Mouse (Mus musculus): ENCODE measurements around the gene Hs1bp3. TPM values are rescaled to one million over a fixed set of nuclear protein-coding genes. Genes with fewer than 3 reads are reported as not detected.

Hs1bp3 gene
- polyA plus RNA-seq, 1 experiment from 2014 or later, result 15.2 TPM

GRCm38 (mm10) chr12:8296154-8296553, 17.1 kb upstream of the Hs1bp3 start:
- no peak overlapping the region for H3K4me3 ChIP-seq
- DNase-seq (ENCODE audit: low spot score), result no peak
- WGBS, result 75% methylated on average over 2 of the region's 2 CpGs
- H3K27ac ChIP-seq, result no peak overlapping the region
- H3K9me3 ChIP-seq, result no peaks in the 10 kb centered on the region
- H3K36me3 ChIP-seq, result no peaks in the 10 kb centered on the region
- H3K27me3 ChIP-seq (ENCODE audit: insufficient read depth, poor library complexity, severe bottlenecking), result peaks cover 84% of the 10 kb centered on the region
- peaks cover 26% of the 10 kb centered on the region for H3K4me1 ChIP-seq

GRCm38 (mm10) chr12:8297586-8298214, 15.5 kb upstream of the Hs1bp3 start:
- 0 out of 2 replicates have a peak overlapping the region, but pooled peaks have one; percentile 63 for H3K27ac ChIP-seq
- H3K36me3 ChIP-seq, result no peaks in the 10 kb centered on the region
- H3K9me3 ChIP-seq, result no peaks in the 10 kb centered on the region
- 7% methylated on average over 34 of the region's 34 CpGs for WGBS
- no peak for DNase-seq (ENCODE audit: low spot score)
- H3K4me3 ChIP-seq, result peak overlapping the region; percentile 63
- H3K27me3 ChIP-seq (ENCODE audit: insufficient read depth, poor library complexity, severe bottlenecking), result peaks cover 99% of the 10 kb centered on the region
- H3K4me1 ChIP-seq, result peaks cover 35% of the 10 kb centered on the region

DNA sequence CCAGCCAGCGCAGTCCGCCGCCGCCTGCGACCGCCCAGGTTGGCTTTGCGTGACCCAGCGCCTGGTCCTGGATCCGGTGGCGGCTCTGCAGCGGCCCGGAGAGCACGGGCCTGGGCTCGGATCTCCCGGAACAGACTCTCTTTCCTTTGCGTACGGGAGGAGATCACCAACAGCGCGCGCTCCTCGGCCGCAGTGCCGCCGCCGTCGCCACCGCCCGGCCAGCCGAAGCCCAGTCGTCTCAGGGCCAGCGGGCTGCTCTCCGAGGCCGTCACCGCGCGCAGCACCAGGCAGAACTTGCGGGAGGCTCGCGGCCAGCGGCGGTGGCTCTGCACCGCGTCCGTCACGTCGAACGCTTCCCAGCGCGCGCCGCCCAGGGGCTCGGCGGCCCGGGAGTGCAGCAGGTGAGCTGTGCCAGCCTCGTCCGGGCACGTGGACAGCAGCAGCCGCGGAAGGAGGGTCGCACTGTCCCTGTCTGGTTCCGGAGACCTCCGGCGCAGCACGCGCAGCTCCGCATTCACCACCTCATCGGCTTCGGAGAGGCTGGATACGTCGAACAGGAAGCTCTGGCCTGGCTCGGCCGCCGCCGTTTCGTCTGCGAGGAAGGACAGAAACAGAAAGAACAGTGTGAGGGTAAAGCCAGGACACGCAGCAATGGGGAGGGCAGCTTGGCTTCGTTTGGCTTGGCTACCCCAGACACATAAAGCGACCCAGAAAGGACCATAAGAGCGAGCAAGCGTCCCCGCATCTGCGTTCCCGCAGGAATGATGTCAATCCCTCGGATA, 14.7 kb upstream of the Hs1bp3 start:
- Histone ChIP-seq H3K4me1 (peaks cover 35% of the 10 kb centered on the region), H3K27me3 (ENCODE audit: insufficient read depth, poor library complexity, severe bottlenecking) (peaks cover 100% of the 10 kb centered on the region), H3K27ac (peak overlapping the region; percentile 63), H3K36me3 (no peaks in the 10 kb centered on the region), H3K4me3 (peak overlapping the region; percentile 63), H3K9me3 (no peaks in the 10 kb centered on the region)
- WGBS, result 2% methylated on average over 79 of the region's 85 CpGs
- DNase-seq (ENCODE audit: low spot score), result no peak

DNA sequence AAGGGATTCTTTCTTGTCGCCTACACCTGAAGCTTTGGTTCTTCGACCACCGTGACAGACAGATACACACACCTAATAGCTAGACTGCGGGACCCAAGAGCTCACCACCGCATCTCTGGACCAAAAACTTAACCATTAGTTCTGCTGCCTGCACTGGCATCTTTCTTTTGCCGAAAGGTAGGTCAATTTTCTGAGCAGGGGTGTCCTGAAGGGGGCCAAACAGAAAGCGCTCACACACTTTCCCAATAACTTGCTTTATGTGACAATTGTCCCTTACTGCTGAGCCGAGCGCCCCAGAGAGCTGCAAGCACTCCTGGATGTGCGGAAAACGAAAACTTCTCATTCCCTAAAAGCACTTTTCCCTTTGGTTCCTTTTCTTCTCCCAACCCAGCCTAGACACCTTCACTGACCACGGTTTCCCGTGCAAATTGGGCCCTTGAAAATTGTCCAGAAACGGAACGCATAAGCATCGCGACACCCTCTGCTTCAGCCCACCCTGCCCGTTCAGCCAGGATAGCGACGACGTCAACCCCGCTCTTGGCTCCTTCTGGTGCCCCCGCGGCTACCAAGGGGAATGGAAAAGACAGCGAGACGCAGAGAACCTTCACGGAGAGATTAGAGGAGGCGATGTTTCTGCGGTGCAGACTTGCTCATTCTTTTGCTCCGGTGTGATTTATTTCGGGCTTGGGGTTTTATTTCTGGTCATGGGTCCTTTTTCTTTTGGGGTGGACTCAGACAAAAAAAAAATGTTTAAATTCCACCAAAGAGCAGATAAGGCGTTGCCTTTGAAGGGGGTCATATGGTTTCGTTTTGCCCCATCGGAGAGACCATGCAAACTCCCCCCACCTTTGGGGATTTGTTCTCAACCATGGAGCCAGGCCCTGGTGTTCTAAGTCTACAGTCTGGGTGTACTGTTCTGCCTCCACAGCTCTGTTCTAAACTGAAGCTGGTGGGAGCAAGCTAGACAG, 13.8 kb upstream of the Hs1bp3 start:
- no peaks in the 10 kb centered on the region for H3K36me3 ChIP-seq
- no peak for DNase-seq (ENCODE audit: low spot score)

GRCm38 (mm10) chr12:8300111-8300480, 13.1 kb upstream of the Hs1bp3 start:
- Histone ChIP-seq H3K9me3 (no peaks in the 10 kb centered on the region), H3K27ac (no peak overlapping the region), H3K4me1 (peaks cover 35% of the 10 kb centered on the region), H3K4me3 (no peak overlapping the region), H3K27me3 (ENCODE audit: insufficient read depth, poor library complexity, severe bottlenecking) (peaks cover 100% of the 10 kb centered on the region), H3K36me3 (no peaks in the 10 kb centered on the region)
- no peak for DNase-seq (ENCODE audit: low spot score)
- WGBS, result 25% methylated on average over 10 of the region's 10 CpGs

More for the DNA sequence above, 13.8 kb upstream of the Hs1bp3 start:
- Histone ChIP-seq H3K4me3 (peak overlapping the region; percentile 63), H3K9me3 (no peaks in the 10 kb centered on the region), H3K27ac (no peak overlapping the region), H3K4me1 (peaks cover 35% of the 10 kb centered on the region), H3K27me3 (ENCODE audit: insufficient read depth, poor library complexity, severe bottlenecking) (peaks cover 100% of the 10 kb centered on the region)
- WGBS, result 9% methylated on average over 34 of the region's 34 CpGs

- WGBS, result 35% methylated on average over 5 of the region's 5 CpGs
- no peaks in the 10 kb centered on the region for H3K36me3 ChIP-seq
- no peak overlapping the region for H3K27ac ChIP-seq
- peaks cover 35% of the 10 kb centered on the region for H3K4me1 ChIP-seq
- DNase-seq (ENCODE audit: low spot score), result no peak
- peaks cover 100% of the 10 kb centered on the region for H3K27me3 ChIP-seq (ENCODE audit: insufficient read depth, poor library complexity, severe bottlenecking)
- H3K4me3 ChIP-seq, result no peak overlapping the region
- no peaks in the 10 kb centered on the region for H3K9me3 ChIP-seq
Observed at GRCm38 (mm10) chr12:8300521-8300920, 12.7 kb upstream of the Hs1bp3 start.

GRCm38 (mm10) chr12:8301011-8301814, 12.0 kb upstream of the Hs1bp3 start:
- peaks cover 35% of the 10 kb centered on the region for H3K4me1 ChIP-seq
- no peak for DNase-seq (ENCODE audit: low spot score)
- 4% methylated on average over 46 of the region's 46 CpGs for WGBS

DNA sequence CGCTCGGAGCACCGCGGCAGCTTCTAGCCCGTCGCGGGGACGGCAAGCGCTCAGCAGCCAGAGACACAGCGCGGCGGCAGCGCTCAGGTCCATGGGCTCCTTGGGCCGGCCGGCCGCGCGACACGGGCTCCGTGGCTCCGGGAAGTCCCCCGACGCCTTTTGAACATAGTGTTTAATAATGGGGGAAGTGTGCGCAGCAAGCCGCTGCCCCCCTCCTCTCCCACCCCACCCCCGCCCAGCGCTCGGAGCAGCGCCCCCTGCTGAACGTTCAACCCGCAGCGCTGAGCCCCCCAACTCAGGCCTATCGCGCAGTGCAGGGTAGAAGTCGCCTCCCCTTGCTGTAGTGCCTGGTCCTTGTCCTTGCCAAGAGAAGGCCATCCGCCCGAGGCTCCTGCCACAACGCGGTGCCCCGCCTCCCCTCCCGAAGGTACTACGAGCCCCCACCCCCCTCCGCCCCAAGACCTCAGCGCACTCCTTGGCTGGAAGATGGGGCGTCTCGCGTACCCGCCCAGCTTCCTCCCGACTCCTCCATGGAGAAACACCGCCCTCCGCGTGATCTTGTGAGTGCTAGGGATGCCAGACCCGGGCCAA, 11.3 kb upstream of the Hs1bp3 start, which contains the start of gene Gdf7:
Gene Gdf7 (minus strand): TSS at position 114 of the 591 bp plus-strand sequence.
- no peaks in the 10 kb centered on the region for H3K9me3 ChIP-seq
- H3K4me3 ChIP-seq, result peak within 1 kb of the TSS; percentile 64
- whole genome bisulfite sequencing, result under 1% methylated on average over 53 of the region's 53 CpGs
- DNase-seq (ENCODE audit: low spot score), result no peak
- no peaks in the 10 kb centered on the region for H3K36me3 ChIP-seq
- H3K27me3 ChIP-seq (ENCODE audit: insufficient read depth, poor library complexity, severe bottlenecking), result peaks cover 92% of the 10 kb centered on the region
- peaks cover 35% of the 10 kb centered on the region for H3K4me1 ChIP-seq
- H3K27ac ChIP-seq, result no peak within 1 kb of the TSS

More at GRCm38 (mm10) chr12:8301011-8301814, 12.0 kb upstream of the Hs1bp3 start:
- Histone ChIP-seq H3K27me3 (ENCODE audit: insufficient read depth, poor library complexity, severe bottlenecking) (peaks cover 100% of the 10 kb centered on the region), H3K9me3 (no peaks in the 10 kb centered on the region), H3K36me3 (no peaks in the 10 kb centered on the region), H3K27ac (no peak overlapping the region), H3K4me3 (peak overlapping the region; percentile 64)

GRCm38 (mm10) chr12:8305258-8305657, 8.0 kb upstream of the Hs1bp3 start:
- WGBS, result 39% methylated on average over 2 of the region's 2 CpGs
- DNase-seq (ENCODE audit: low spot score), result no peak
- peaks cover 12% of the 10 kb centered on the region for H3K4me1 ChIP-seq
- no peaks in the 10 kb centered on the region for H3K9me3 ChIP-seq
- no peak overlapping the region for H3K4me3 ChIP-seq
- H3K36me3 ChIP-seq, result no peaks in the 10 kb centered on the region
- H3K27me3 ChIP-seq (ENCODE audit: insufficient read depth, poor library complexity, severe bottlenecking), result peaks cover 72% of the 10 kb centered on the region
- H3K27ac ChIP-seq, result no peak overlapping the region

DNA sequence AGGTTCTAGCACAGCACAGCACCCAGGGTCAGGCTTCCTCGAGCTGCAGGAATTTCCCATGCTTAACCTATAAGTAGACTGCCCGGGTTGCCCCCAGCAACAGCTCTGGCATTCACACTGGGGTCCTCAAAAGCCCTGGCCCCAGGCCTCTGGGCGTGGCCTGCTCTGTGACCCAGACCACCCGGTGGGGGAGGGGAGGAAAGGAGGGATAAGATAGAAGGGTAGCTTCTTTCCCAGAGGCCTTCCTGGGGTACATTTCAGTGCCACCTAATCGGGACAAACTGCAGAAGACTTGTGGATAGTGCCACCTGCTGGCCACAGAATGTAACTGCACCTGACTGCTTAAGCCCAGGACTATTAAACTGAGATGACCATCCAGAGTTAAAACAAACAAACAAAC, 6.8 kb upstream of the Hs1bp3 start:
- 7% methylated on average over 5 of the region's 5 CpGs for WGBS
- no peak overlapping the region for H3K27ac ChIP-seq
- peaks cover 72% of the 10 kb centered on the region for H3K27me3 ChIP-seq (ENCODE audit: insufficient read depth, poor library complexity, severe bottlenecking)
- no peaks in the 10 kb centered on the region for H3K9me3 ChIP-seq
- H3K4me3 ChIP-seq, result no peak overlapping the region
- no peak for DNase-seq (ENCODE audit: low spot score)
- peaks cover 10% of the 10 kb centered on the region for H3K4me1 ChIP-seq
- H3K36me3 ChIP-seq, result no peaks in the 10 kb centered on the region

GRCm38 (mm10) chr12:8306910-8307309, 6.3 kb upstream of the Hs1bp3 start:
- WGBS, result 54% methylated on average over 1 of the region's 1 CpGs
- Histone ChIP-seq H3K27me3 (ENCODE audit: insufficient read depth, poor library complexity, severe bottlenecking) (peaks cover 72% of the 10 kb centered on the region), H3K36me3 (no peaks in the 10 kb centered on the region), H3K27ac (no peak overlapping the region), H3K9me3 (no peaks in the 10 kb centered on the region), H3K4me1 (peaks cover 5% of the 10 kb centered on the region), H3K4me3 (no peak overlapping the region)
- no peak for DNase-seq (ENCODE audit: low spot score)

- Histone ChIP-seq H3K36me3 (no peaks in the 10 kb centered on the region), H3K9me3 (no peaks in the 10 kb centered on the region), H3K4me3 (no peak overlapping the region), H3K27me3 (ENCODE audit: insufficient read depth, poor library complexity, severe bottlenecking) (peaks cover 33% of the 10 kb centered on the region), H3K27ac (no peak overlapping the region), H3K4me1 (peaks cover 12% of the 10 kb centered on the region)
- 50% methylated on average over 17 of the region's 17 CpGs for WGBS
- DNase-seq (ENCODE audit: low spot score), result no peak
Observed at GRCm38 (mm10) chr12:8310992-8311391, 2.2 kb upstream of the Hs1bp3 start.
